Mouse (Mus musculus) heart, adult 2 months (tissue): ENCODE measurements at regions not wholly inside any gene's neighbourhood (a gene's known extent, or its start where the extent isn't known, plus 50 kb on each side); places are given as distances from the start of the nearest gene placed in this dataset.

ENCODE experiments used
- CTCF ChIP-seq: fragments of 200-600 bp; IDR thresholded peaks from 2 replicates; pipeline ENCODE4 v1.8.1; 2022; ENCODE audit warnings: antibody characterized with exemption, mild to moderate bottlenecking, moderate library complexity
- POLR2A ChIP-seq: fragments of 200-500 bp; IDR thresholded peaks from 2 replicates; pipeline ENCODE4 v1.6.1; 2011; ENCODE audit warnings: mild to moderate bottlenecking, low read depth, low read length, control low read depth; ENCODE audit not compliant: insufficient read depth

DNA sequence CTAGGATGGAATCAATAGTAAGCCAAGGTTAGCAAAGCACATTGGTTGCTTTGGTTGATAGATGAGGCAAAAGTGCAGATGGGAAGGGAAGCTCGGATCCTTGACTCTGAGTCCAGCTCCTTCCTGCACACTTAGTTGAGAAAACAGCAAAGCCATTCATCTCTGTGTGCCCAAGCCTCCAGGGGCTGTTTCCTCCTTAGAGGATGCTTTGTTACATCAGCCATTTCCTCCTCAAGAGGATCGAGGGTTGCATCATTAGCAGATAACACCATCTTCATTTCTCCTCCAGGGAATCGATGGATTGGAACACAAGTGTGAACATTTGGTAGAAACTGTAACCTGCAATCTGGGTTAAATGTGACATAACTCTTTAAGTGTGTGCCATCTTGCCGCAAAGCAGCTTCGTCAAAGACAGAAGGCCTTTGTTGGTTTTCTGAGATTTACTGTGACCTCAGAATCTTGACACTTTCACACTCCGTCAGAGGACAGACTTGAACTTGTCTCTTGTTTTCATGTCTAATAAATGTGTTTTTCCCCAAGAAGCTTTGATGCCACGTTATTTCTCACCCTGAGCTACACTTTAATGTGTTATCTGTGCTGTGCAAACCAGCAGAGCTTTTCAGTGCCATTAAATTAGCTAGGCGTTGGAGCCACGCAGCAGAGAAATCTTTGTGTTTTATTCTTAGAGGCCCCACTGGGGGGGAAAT lies 245.4 kb upstream of the 4930583I09Rik start:
- TF ChIP-seq CTCF (no peak), POLR2A (no peak)
